Comparison of ENCODE assay signal across 8 mouse cellular contexts in the genomic region with DNA sequence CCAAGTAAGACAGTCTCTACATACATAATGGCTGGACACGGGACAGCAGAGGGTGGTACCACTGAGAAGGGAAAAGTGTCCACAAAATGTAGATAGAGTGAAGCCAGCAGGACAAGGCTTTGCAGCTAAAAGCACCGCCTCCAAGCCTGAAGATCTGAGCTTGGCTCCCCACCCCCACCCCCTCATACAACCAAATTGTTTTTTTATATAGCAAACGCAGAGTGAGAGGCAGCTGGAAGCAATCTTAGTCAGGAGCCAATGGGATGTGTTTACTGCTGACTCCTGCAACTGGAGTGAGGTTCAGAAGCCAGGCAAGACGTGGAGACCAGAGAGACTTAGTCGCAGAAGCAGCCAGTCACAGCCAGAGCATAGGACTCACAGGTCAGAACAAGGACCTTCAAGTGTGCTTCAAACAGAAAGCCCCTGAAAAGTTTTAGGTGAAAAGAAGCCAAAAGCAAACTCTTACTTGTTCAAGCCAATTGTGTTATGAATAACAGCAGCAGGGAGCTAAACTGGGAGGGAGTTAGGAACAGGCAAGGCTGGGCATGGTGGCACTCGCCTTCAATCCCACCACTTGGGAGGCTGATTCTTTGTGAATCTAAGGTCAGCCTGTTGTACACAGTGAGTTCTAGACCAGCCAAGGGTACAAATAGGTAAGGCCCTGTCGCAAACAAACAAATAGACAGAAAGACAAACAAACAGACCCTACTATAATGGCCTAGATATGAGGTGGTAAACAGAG. TPM values are rescaled to one million over a fixed set of nuclear protein-coding genes. Genes with fewer than 3 reads are reported as not detected.
DNase-seq lines count a peak whose midpoint lies in the region; ATAC-seq and TF ChIP-seq lines count a peak whose summit lies in the region.

No protein-coding gene starts in this region.

- peak; percentile 65 for DNase-seq in kidney, postnatal 10 days
- no peak for DNase-seq in kidney, adult 9 months
- DNase-seq in stomach, postnatal 0 days (ENCODE audit: low spot score), result no peak
- no peak for DNase-seq in cerebellum, postnatal 14 days
- no peak for DNase-seq in midbrain, embryonic 10.5 days (ENCODE audit: low spot score)

- TF ChIP-seq EP300 in stomach, postnatal 0 days (optimal IDR thresholded peaks at IDR 0.05), result no peak

- peaks cover 59% of the 10 kb centered on the region for H3K4me1 ChIP-seq in heart, embryonic 12.5 days (replicated peaks)
- peaks cover 25% of the 10 kb centered on the region for H3K4me1 ChIP-seq in limb, embryonic 15.5 days
- peaks cover 10% of the 10 kb centered on the region; the same call in 1 of the 2 replicates for H3K4me1 ChIP-seq in stomach, postnatal 0 days (replicated peaks; ENCODE audit: control insufficient read depth, insufficient read depth)
- no peaks in the 10 kb centered on the region for H3K4me1 ChIP-seq in forebrain, embryonic 13.5 days
- H3K4me1 ChIP-seq in midbrain, embryonic 10.5 days, result peaks cover 5% of the 10 kb centered on the region; the same call in 1 of the 2 replicates

- H3K27me3 ChIP-seq in heart, embryonic 12.5 days (replicated peaks), result no peaks in the 10 kb centered on the region
- no peaks in the 10 kb centered on the region for H3K27me3 ChIP-seq in limb, embryonic 15.5 days
- H3K27me3 ChIP-seq in stomach, postnatal 0 days (ENCODE audit: control insufficient read depth, insufficient read depth, low read length), result no peaks in the 10 kb centered on the region
- no peaks in the 10 kb centered on the region for H3K27me3 ChIP-seq in forebrain, embryonic 13.5 days
- no peaks in the 10 kb centered on the region for H3K27me3 ChIP-seq in midbrain, embryonic 10.5 days (ENCODE audit: low read depth, poor library complexity, severe bottlenecking)

- no peak overlapping the region for H3K4me3 ChIP-seq in heart, embryonic 12.5 days
- no peak overlapping the region for H3K4me3 ChIP-seq in limb, embryonic 15.5 days
- no peak overlapping the region for H3K4me3 ChIP-seq in stomach, postnatal 0 days (ENCODE audit: low read depth, low read length)
- H3K4me3 ChIP-seq in forebrain, embryonic 13.5 days, result no peak overlapping the region
- H3K4me3 ChIP-seq in midbrain, embryonic 10.5 days, result no peak overlapping the region

- ATAC-seq in heart, embryonic 12.5 days (ENCODE audit: insufficient number of reproducible peaks, low FRiP score), result no peak
- ATAC-seq in limb, embryonic 15.5 days (ENCODE audit: insufficient number of reproducible peaks, low FRiP score, low TSS enrichment, low read depth), result peak; percentile 82
- ATAC-seq in stomach, postnatal 0 days (ENCODE audit: low FRiP score, low TSS enrichment), result no peak; the same call in 1 of the 2 replicates
- ATAC-seq in forebrain, embryonic 13.5 days, result no peak

- H3K36me3 ChIP-seq in heart, embryonic 12.5 days, result peaks cover 9% of the 10 kb centered on the region
- H3K36me3 ChIP-seq in limb, embryonic 15.5 days, result peaks cover 29% of the 10 kb centered on the region
- no peaks in the 10 kb centered on the region; the same call in 1 of the 2 replicates for H3K36me3 ChIP-seq in stomach, postnatal 0 days (ENCODE audit: control insufficient read depth, insufficient read depth, low read length)
- H3K36me3 ChIP-seq in forebrain, embryonic 13.5 days (ENCODE audit: poor library complexity, severe bottlenecking), result peaks cover 15% of the 10 kb centered on the region; the same call in 1 of the 2 replicates
- no peaks in the 10 kb centered on the region for H3K36me3 ChIP-seq in midbrain, embryonic 10.5 days

- H3K4me2 ChIP-seq in heart, embryonic 12.5 days, result no peak overlapping the region
- no peak overlapping the region for H3K4me2 ChIP-seq in limb, embryonic 15.5 days
- no peak overlapping the region for H3K4me2 ChIP-seq in stomach, postnatal 0 days (replicated peaks; ENCODE audit: low read depth)
- no peak overlapping the region for H3K4me2 ChIP-seq in forebrain, embryonic 13.5 days

- TF ChIP-seq CTCF in stomach, postnatal 0 days (IDR thresholded peaks at IDR 0.05; ENCODE audit: low read depth), result no peak

- H3K9me3 ChIP-seq in heart, embryonic 12.5 days (replicated peaks), result no peaks in the 10 kb centered on the region
- H3K9me3 ChIP-seq in limb, embryonic 15.5 days, result no peaks in the 10 kb centered on the region
- no peaks in the 10 kb centered on the region for H3K9me3 ChIP-seq in stomach, postnatal 0 days (ENCODE audit: control insufficient read depth, low read length)
- H3K9me3 ChIP-seq in forebrain, embryonic 13.5 days (replicated peaks), result no peaks in the 10 kb centered on the region
- no peaks in the 10 kb centered on the region for H3K9me3 ChIP-seq in midbrain, embryonic 10.5 days (replicated peaks)

- H3K27ac ChIP-seq in heart, embryonic 12.5 days (ENCODE audit: poor library complexity, severe bottlenecking), result peak overlapping the region; percentile 82
- peak overlapping the region; percentile 82 for H3K27ac ChIP-seq in limb, embryonic 15.5 days
- peak overlapping the region; percentile 79 for H3K27ac ChIP-seq in stomach, postnatal 0 days (replicated peaks)
- H3K27ac ChIP-seq in forebrain, embryonic 13.5 days, result no peak overlapping the region
- no peak overlapping the region for H3K27ac ChIP-seq in midbrain, embryonic 10.5 days (replicated peaks)

- WGBS in heart, embryonic 12.5 days, result 52% methylated on average over 7 of the region's 7 CpGs
- WGBS in limb, embryonic 15.5 days, result 33% methylated on average over 7 of the region's 7 CpGs
- 46% methylated on average over 7 of the region's 7 CpGs for WGBS in stomach, postnatal 0 days
- WGBS in forebrain, embryonic 13.5 days, result 71% methylated on average over 7 of the region's 7 CpGs
- WGBS in midbrain, embryonic 10.5 days, result 75% methylated on average over 7 of the region's 7 CpGs

- no peak overlapping the region for H3K9ac ChIP-seq in heart, embryonic 12.5 days
- H3K9ac ChIP-seq in limb, embryonic 15.5 days, result no peak overlapping the region
- no peak overlapping the region for H3K9ac ChIP-seq in stomach, postnatal 0 days (ENCODE audit: low read length)
- no peak overlapping the region for H3K9ac ChIP-seq in forebrain, embryonic 13.5 days

RNA-seq across cellular contexts. Expression of a gene that starts 21.5 kb away (rescaled TPM):
- polyA plus RNA-seq in heart, embryonic 12.5 days (2016; fragmentation: Nextera tagmentation; extraction: Ambion mirVana), result 93.5 and 94.4 TPM in 2 replicates
- 125 and 126 TPM in 2 replicates for polyA plus RNA-seq in limb, embryonic 15.5 days (2015; fragmentation: Nextera tagmentation; extraction: Ambion mirVana)
- polyA plus RNA-seq in stomach, postnatal 0 days (2015; fragmentation: Nextera tagmentation; extraction: Ambion mirVana), result 281 and 313 TPM in 2 replicates
- polyA plus RNA-seq in forebrain, embryonic 13.5 days (2015; fragmentation: Nextera tagmentation; extraction: Ambion mirVana), result 60.3 and 62.4 TPM in 2 replicates
- 54.4 and 57.4 TPM in 2 replicates for polyA plus RNA-seq in midbrain, embryonic 10.5 days (2016; fragmentation: Nextera tagmentation; extraction: Ambion mirVana)

RNA-seq across cellular contexts. Expression of a gene that starts 35.4 kb away (rescaled TPM):
- not detected in 2 replicates for polyA plus RNA-seq in heart, embryonic 12.5 days (2016; fragmentation: Nextera tagmentation; extraction: Ambion mirVana)
- not detected in 2 replicates for polyA plus RNA-seq in limb, embryonic 15.5 days (2015; fragmentation: Nextera tagmentation; extraction: Ambion mirVana)
- not detected in 2 replicates for polyA plus RNA-seq in stomach, postnatal 0 days (2015; fragmentation: Nextera tagmentation; extraction: Ambion mirVana)
- not detected in 2 replicates for polyA plus RNA-seq in forebrain, embryonic 13.5 days (2015; fragmentation: Nextera tagmentation; extraction: Ambion mirVana)
- not detected in 2 replicates for polyA plus RNA-seq in midbrain, embryonic 10.5 days (2016; fragmentation: Nextera tagmentation; extraction: Ambion mirVana)

Comparison
In these comparisons a context has a peak if more than half of its experiments do, and no peak if none do; other contexts are left out.
1. H3K27ac ChIP-seq: peak in heart, embryonic 12.5 days (single experiment), limb, embryonic 15.5 days (single experiment) and stomach, postnatal 0 days (single experiment); none in forebrain, embryonic 13.5 days (single experiment) and midbrain, embryonic 10.5 days (single experiment).